ENCODE assay signal across 13 mouse cellular contexts in the genomic region with DNA sequence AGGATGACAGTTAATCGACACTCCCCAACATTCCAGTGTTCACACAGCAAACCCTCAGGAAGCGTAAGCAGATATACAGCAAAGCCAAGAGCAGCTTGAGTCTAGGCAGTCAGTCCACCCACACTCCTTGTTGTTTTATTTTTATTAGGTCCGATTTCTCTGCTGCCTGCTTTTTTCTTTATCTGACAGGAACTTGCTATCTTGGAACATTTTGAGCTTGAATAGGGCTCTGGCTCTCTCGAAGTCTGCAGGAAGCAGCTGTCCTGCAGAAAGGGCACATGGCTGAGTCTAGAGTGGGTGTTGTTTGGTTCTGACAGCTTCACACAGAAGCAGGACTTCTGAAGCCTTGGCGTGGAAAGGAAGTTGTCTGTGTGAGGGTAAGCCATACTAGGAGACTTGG. TPM values are rescaled to one million over a fixed set of nuclear protein-coding genes. Genes with fewer than 3 reads are reported as not detected.
DNase-seq lines count a peak whose midpoint lies in the region; ATAC-seq lines count a peak whose summit lies in the region.
"Had no signal": no experiment of that assay in that cellular context is flagged by ENCODE, and none has a peak within 500 bp of the region (broad histone marks: within the 10 kb centered on the region; RNA-seq: fewer than 3 reads in every experiment).

No protein-coding gene starts in this region.

- H3K4me2 ChIP-seq in liver, embryonic 16.5 days (ENCODE audit: low read depth, low read length), result no peak overlapping the region
- H3K4me2 ChIP-seq in liver, embryonic 12.5 days, result no peak overlapping the region
- H3K4me2 ChIP-seq in heart, embryonic 16.5 days (ENCODE audit: low read depth, low read length), result no peak overlapping the region
- no peak overlapping the region for H3K4me2 ChIP-seq in midbrain, embryonic 15.5 days
- H3K4me2 ChIP-seq: limb, embryonic 15.5 days had no signal

- WGBS in liver, embryonic 16.5 days (ENCODE audit: insufficient replicate concordance), result 31% methylated on average over 5 of the region's 5 CpGs
- 33% methylated on average over 5 of the region's 5 CpGs for WGBS in liver, embryonic 12.5 days (ENCODE audit: insufficient replicate concordance)
- 17% methylated on average over 5 of the region's 5 CpGs for WGBS in heart, embryonic 16.5 days
- 83% methylated on average over 5 of the region's 5 CpGs for WGBS in midbrain, embryonic 15.5 days

- no peaks in the 10 kb centered on the region for H3K9me3 ChIP-seq in liver, embryonic 16.5 days (replicated peaks; ENCODE audit: control insufficient read depth, low read length)
- H3K9me3 ChIP-seq in liver, embryonic 12.5 days (replicated peaks), result no peaks in the 10 kb centered on the region
- H3K9me3 ChIP-seq in heart, embryonic 16.5 days (replicated peaks; ENCODE audit: control insufficient read depth, low read length), result no peaks in the 10 kb centered on the region
- H3K9me3 ChIP-seq in midbrain, embryonic 15.5 days, result no peaks in the 10 kb centered on the region
- H3K9me3 ChIP-seq: limb, embryonic 15.5 days had no signal

- no peaks in the 10 kb centered on the region for H3K27me3 ChIP-seq in liver, embryonic 16.5 days (ENCODE audit: control insufficient read depth, insufficient read depth, low read depth, low read length)
- peaks cover 10% of the 10 kb centered on the region; the same call in 1 of the 2 replicates for H3K27me3 ChIP-seq in liver, embryonic 12.5 days (replicated peaks)
- H3K27me3 ChIP-seq in heart, embryonic 16.5 days (ENCODE audit: control insufficient read depth, insufficient read depth, low read length), result no peaks in the 10 kb centered on the region
- H3K27me3 ChIP-seq in midbrain, embryonic 15.5 days (replicated peaks), result no peaks in the 10 kb centered on the region
- H3K27me3 ChIP-seq: limb, embryonic 15.5 days had no signal

- H3K9ac ChIP-seq in liver, embryonic 16.5 days (ENCODE audit: low read depth, low read length), result no peak overlapping the region
- H3K9ac ChIP-seq in liver, embryonic 12.5 days, result no peak overlapping the region
- H3K9ac ChIP-seq in heart, embryonic 16.5 days (ENCODE audit: low read length), result no peak overlapping the region
- no peak overlapping the region for H3K9ac ChIP-seq in midbrain, embryonic 15.5 days
- H3K9ac ChIP-seq: limb, embryonic 15.5 days had no signal

- H3K36me3 ChIP-seq in liver, embryonic 16.5 days (ENCODE audit: control insufficient read depth, insufficient read depth), result no peaks in the 10 kb centered on the region
- no peaks in the 10 kb centered on the region for H3K36me3 ChIP-seq in liver, embryonic 12.5 days
- no peaks in the 10 kb centered on the region for H3K36me3 ChIP-seq in heart, embryonic 16.5 days (ENCODE audit: control insufficient read depth, insufficient read depth)
- no peaks in the 10 kb centered on the region for H3K36me3 ChIP-seq in midbrain, embryonic 15.5 days (replicated peaks)
- H3K36me3 ChIP-seq: limb, embryonic 15.5 days had no signal

- H3K27ac ChIP-seq in liver, embryonic 16.5 days (ENCODE audit: low read length), result no peak overlapping the region
- no peak overlapping the region for H3K27ac ChIP-seq in liver, embryonic 12.5 days
- peak overlapping the region; percentile 37 for H3K27ac ChIP-seq in heart, embryonic 16.5 days (ENCODE audit: low read length)
- no peak overlapping the region for H3K27ac ChIP-seq in midbrain, embryonic 15.5 days
- H3K27ac ChIP-seq: hindbrain, postnatal 0 days; limb, embryonic 15.5 days had no signal

- peak; percentile 48 to 72 for DNase-seq in heart, adult 18-20 months
- no peak for DNase-seq in heart, postnatal 4 days
- peak; percentile 42 for DNase-seq in lung, postnatal 36 days
- no peak for DNase-seq in spleen, postnatal 4 days (ENCODE audit: low spot score in 2 of 2)
- DNase-seq: layer of hippocampus, postnatal 36 days; thymus, adult 2 months had no signal

- no peak overlapping the region for H3K4me3 ChIP-seq in liver, embryonic 16.5 days (ENCODE audit: low read depth, low read length)
- H3K4me3 ChIP-seq in liver, embryonic 12.5 days, result no peak overlapping the region
- no peak overlapping the region for H3K4me3 ChIP-seq in heart, embryonic 16.5 days (ENCODE audit: low read length)
- no peak overlapping the region for H3K4me3 ChIP-seq in midbrain, embryonic 15.5 days
- H3K4me3 ChIP-seq: limb, embryonic 15.5 days had no signal

- no peaks in the 10 kb centered on the region for H3K4me1 ChIP-seq in liver, embryonic 16.5 days (ENCODE audit: control insufficient read depth, low read depth, low read length)
- no peaks in the 10 kb centered on the region for H3K4me1 ChIP-seq in liver, embryonic 12.5 days
- H3K4me1 ChIP-seq in heart, embryonic 16.5 days (ENCODE audit: control insufficient read depth, insufficient read depth, low read length), result peaks cover 24% of the 10 kb centered on the region
- peaks cover 5% of the 10 kb centered on the region; the same call in 1 of the 2 replicates for H3K4me1 ChIP-seq in midbrain, embryonic 15.5 days

- peak; percentile 45; the same call in 1 of the 2 replicates for ATAC-seq in liver, embryonic 16.5 days (ENCODE audit: low read depth)
- no peak; the same call in 1 of the 2 replicates for ATAC-seq in liver, embryonic 12.5 days
- ATAC-seq in heart, embryonic 16.5 days (replicated peaks; ENCODE audit: extremely low read depth, insufficient read depth, low FRiP score), result peak; percentile 79
- ATAC-seq in midbrain, embryonic 15.5 days (replicated peaks), result no peak
- ATAC-seq: hindbrain, postnatal 0 days had no signal

RNA-seq across cellular contexts. Expression of a gene that starts 11.1 kb away (rescaled TPM):
- total RNA-seq in heart, adult 18-20 months (2021), result under 1 TPM; 0.22 to 0.26 TPM
- total RNA-seq in heart, postnatal 4 days (2021), result under 1 TPM in 1 of 2 experiments, not detected in 1; 0.68 TPM
- polyA plus RNA-seq in liver, embryonic 16.5 days (2015; fragmentation: Nextera tagmentation; extraction: Ambion mirVana), result 0.18 and 0.27 TPM in 2 replicates
- polyA plus RNA-seq in liver, embryonic 12.5 days (2016; fragmentation: Nextera tagmentation; extraction: Ambion mirVana), result not detected in 2 replicates
- polyA plus RNA-seq in heart, embryonic 16.5 days (2015; fragmentation: Nextera tagmentation; extraction: Ambion mirVana), result 0.54 TPM in 1 of 2 replicates, not detected in the other
- 0.15 TPM in 1 of 2 replicates, not detected in the other for polyA plus RNA-seq in midbrain, embryonic 15.5 days (2015; fragmentation: Nextera tagmentation; extraction: Ambion mirVana)
- total RNA-seq: hindbrain, postnatal 0 days had no signal
- polyA plus RNA-seq: small intestine, adult 2 months had no signal

RNA-seq across cellular contexts. Expression of a gene that starts 47.1 kb away (rescaled TPM):
- total RNA-seq in heart, adult 18-20 months (2021), result 10 to 100 TPM; 30.7 to 33.5 TPM
- 10 to 100 TPM; 26.1 to 27.4 TPM for total RNA-seq in heart, postnatal 4 days (2021)
- polyA plus RNA-seq in liver, embryonic 16.5 days (2015; fragmentation: Nextera tagmentation; extraction: Ambion mirVana), result 3.0 and 3.9 TPM in 2 replicates
- polyA plus RNA-seq in liver, embryonic 12.5 days (2016; fragmentation: Nextera tagmentation; extraction: Ambion mirVana), result 4.1 and 5.3 TPM in 2 replicates
- polyA plus RNA-seq in heart, embryonic 16.5 days (2015; fragmentation: Nextera tagmentation; extraction: Ambion mirVana), result 8.0 and 9.1 TPM in 2 replicates
- 22.2 and 22.5 TPM in 2 replicates for polyA plus RNA-seq in midbrain, embryonic 15.5 days (2015; fragmentation: Nextera tagmentation; extraction: Ambion mirVana)

RNA-seq across cellular contexts. Expression of a gene that starts 47.7 kb away (rescaled TPM):
- 1 to 10 TPM in 1 of 2 experiments, under 1 TPM in 1; 0.59 to 1.5 TPM for total RNA-seq in heart, adult 18-20 months (2021)
- total RNA-seq in heart, postnatal 4 days (2021), result not detected
- 0.30 TPM in 1 of 2 replicates, not detected in the other for polyA plus RNA-seq in liver, embryonic 16.5 days (2015; fragmentation: Nextera tagmentation; extraction: Ambion mirVana)
- polyA plus RNA-seq in liver, embryonic 12.5 days (2016; fragmentation: Nextera tagmentation; extraction: Ambion mirVana), result not detected in 2 replicates
- not detected in 2 replicates for polyA plus RNA-seq in heart, embryonic 16.5 days (2015; fragmentation: Nextera tagmentation; extraction: Ambion mirVana)
- not detected in 2 replicates for polyA plus RNA-seq in midbrain, embryonic 15.5 days (2015; fragmentation: Nextera tagmentation; extraction: Ambion mirVana)
- total RNA-seq: hindbrain, postnatal 0 days had no signal

Comparison
In these comparisons a context has a peak if more than half of its experiments do, and no peak if none do; other contexts are left out.
1. DNase-seq: peak in heart, adult 18-20 months (2 of 2) and lung, postnatal 36 days (single experiment); none in heart, postnatal 4 days (single experiment) and spleen, postnatal 4 days (0 of 2).
2. ATAC-seq: peak in liver, embryonic 16.5 days (single experiment) and heart, embryonic 16.5 days (single experiment); none in liver, embryonic 12.5 days (single experiment) and midbrain, embryonic 15.5 days (single experiment).